In the genomic region with DNA sequence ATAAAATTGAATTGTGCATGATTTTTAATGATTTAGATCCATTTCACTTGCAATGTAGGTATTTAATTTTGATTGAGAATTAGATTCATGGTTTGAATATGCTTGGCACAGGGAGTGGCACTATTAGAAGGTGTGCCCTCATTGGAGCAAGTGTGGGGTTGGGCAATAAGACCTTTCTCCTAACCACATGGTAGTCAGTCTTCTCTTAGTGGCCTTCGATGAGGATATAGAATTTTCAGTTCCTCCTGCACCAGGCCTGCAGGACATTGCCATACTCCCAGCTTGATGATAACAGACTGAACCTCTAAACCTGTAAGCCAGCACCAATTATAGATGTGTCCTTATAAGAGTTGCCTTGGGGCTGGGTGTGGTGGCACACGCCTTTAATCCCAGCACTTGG, we compare ENCODE assay signal across 16 mouse cellular contexts.
"Had no signal": no experiment of that assay in that cellular context is flagged by ENCODE, and none has a peak within 500 bp of the region (broad histone marks: within the 10 kb centered on the region; RNA-seq: fewer than 3 reads in every experiment).

No protein-coding gene starts in this region.

- ATAC-seq: hindbrain, postnatal 0 days; intestine, embryonic 16.5 days; liver, embryonic 12.5 days had no signal

- DNase-seq: gastrocnemius, adult 2 months; gastrocnemius, postnatal 10 days; gastrocnemius, postnatal 25 days; heart, adult 11 months; heart, adult 2 months; heart, postnatal 14 days; heart, postnatal 36 days; kidney, adult 11 months; kidney, adult 2 months; kidney, adult 9 months; kidney, postnatal 14 days; kidney, postnatal 36 days; left cerebral cortex, postnatal 4 days had no signal
